Mouse (Mus musculus) G1E (cell line): ENCODE data around the gene Dpyd.

Experiments used
- CTCF ChIP-seq: IDR thresholded peaks from 2 replicates; pipeline ENCODE4 v1.5.1; 2012; ENCODE audit warnings: low read depth, low read length, inconsistent platforms, mixed read lengths
- GATA1 ChIP-seq: IDR thresholded peaks from 2 replicates; pipeline ENCODE4 v1.6.1; 2012; ENCODE audit warnings: borderline replicate concordance, low read length, inconsistent platforms, mixed read lengths
- GATA2 ChIP-seq: IDR thresholded peaks from 2 replicates; pipeline ENCODE4 v1.6.1; 2012; ENCODE audit warnings: low read depth, low read length, inconsistent platforms, borderline replicate concordance
- POLR2AphosphoS5 ChIP-seq: IDR thresholded peaks from 2 replicates; pipeline ENCODE4 v1.6.1; 2012; ENCODE audit warnings: low read depth, low read length, inconsistent platforms; ENCODE audit not compliant: insufficient replicate concordance
- TAL1 ChIP-seq: conservative IDR thresholded peaks from 2 replicates; pipeline ENCODE4 v1.6.1; 2012; ENCODE audit warnings: low read depth, low read length, inconsistent platforms, mixed read lengths

DNA sequence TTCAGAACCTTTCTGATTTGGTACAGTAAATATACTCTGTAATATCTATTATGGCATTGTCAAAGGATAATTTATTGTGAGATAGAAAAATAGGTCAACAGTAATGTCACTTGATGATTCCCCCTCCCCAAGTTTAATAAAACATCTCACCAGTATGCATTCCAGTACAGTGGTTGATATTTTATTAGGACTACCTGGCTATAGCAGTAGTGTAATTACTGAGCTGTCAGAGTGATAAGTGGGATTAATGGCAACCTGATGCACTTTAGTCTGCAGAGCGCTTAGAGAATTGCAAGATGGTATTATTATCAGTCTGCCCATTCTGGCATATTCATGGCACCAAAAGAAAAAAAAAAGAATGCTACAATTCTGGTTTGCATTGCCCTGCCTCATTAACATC lies 194.2 kb downstream of the Dpyd start:
- TF ChIP-seq GATA2, result no peak
- TF ChIP-seq CTCF, result no peak
- no peak for TF ChIP-seq GATA1
- TF ChIP-seq TAL1, result no peak
- TF ChIP-seq POLR2AphosphoS5, result no peak
